Mouse (Mus musculus) MEL (cell line): ENCODE results near the gene Lrrc3c. TPM values are rescaled to one million over a fixed set of nuclear protein-coding genes. Genes with fewer than 3 reads are reported as not detected.

Source experiments
- DNase-seq: peaks from one replicate; pipeline ENCODE4 v3.0.0; 2011; ENCODE audit warnings: low read depth, low spot score
- H3K27ac ChIP-seq: 2 replicates; pipeline ENCODE4 v1.5.1; 2012; ENCODE audit warnings: low read depth, mild to moderate bottlenecking, control low read depth, low read length, moderate library complexity; ENCODE audit not compliant: control insufficient read depth
- H3K27me3 ChIP-seq, 2 experiments: fragments of 150-350 bp in 1 of 2; sonication (generic) in 1 of 2; 2 replicates each; pipeline ENCODE4 v1.6.1; 2012; ENCODE audit warnings: low read length in 2 of 2, mild to moderate bottlenecking in 2 of 2, improper control_type of control experiment in 1 of 2, moderate library complexity in 1 of 2; ENCODE audit not compliant: insufficient read depth in 2 of 2, control insufficient read depth in 1 of 2
- H3K36me3 ChIP-seq, 2 experiments: 2 replicates each; pipeline ENCODE4 v1.6.1; 2012 to 2014; ENCODE audit warnings: low read length in 2 of 2, improper control_type of control experiment in 1 of 2, inconsistent platforms in 1 of 2, mild to moderate bottlenecking in 1 of 2; ENCODE audit not compliant: insufficient read depth in 2 of 2, control insufficient read depth in 1 of 2
- H3K4me1 ChIP-seq, 2 experiments: fragments of 150-350 bp in 1 of 2; sonication (generic) in 1 of 2; 2 replicates each; pipeline ENCODE4 v1.6.1; 2012; ENCODE audit warnings: low read length in 2 of 2, improper control_type of control experiment in 1 of 2, mild to moderate bottlenecking in 1 of 2; ENCODE audit not compliant: insufficient read depth in 2 of 2, control insufficient read depth in 1 of 2
- H3K4me3 ChIP-seq, 2 experiments: fragments of 150-350 bp in 1 of 2; sonication (generic) in 1 of 2; 2 replicates each; pipeline ENCODE4 v1.5.1; 2012; ENCODE audit warnings: low read depth in 2 of 2, low read length in 2 of 2, mild to moderate bottlenecking in 2 of 2, moderate library complexity in 2 of 2, control low read depth in 1 of 2, improper control_type of control experiment in 1 of 2; ENCODE audit not compliant: control insufficient read depth in 1 of 2, insufficient read depth in 1 of 2
- H3K79me2 ChIP-seq: 2 replicates; pipeline ENCODE4 v1.6.1; 2012; ENCODE audit warnings: mild to moderate bottlenecking, low read length, moderate library complexity; ENCODE audit not compliant: control insufficient read depth, poor library complexity, insufficient read depth
- H3K9ac ChIP-seq: 2 replicates; pipeline ENCODE4 v1.6.1; 2012; ENCODE audit warnings: low read depth, mild to moderate bottlenecking, control low read depth, low read length, moderate library complexity; ENCODE audit not compliant: control insufficient read depth, poor library complexity, severe bottlenecking
- H3K9me3 ChIP-seq: fragments of 150-350 bp; sonication (generic); replicated peaks from 2 replicates; pipeline ENCODE4 v1.6.1; 2012; ENCODE audit warnings: mild to moderate bottlenecking, low read length, improper control_type of control experiment, moderate library complexity; ENCODE audit not compliant: insufficient read depth
- CHD1 ChIP-seq: IDR thresholded peaks from 2 replicates; pipeline ENCODE4 v1.6.1; 2012; ENCODE audit warnings: low read depth, mild to moderate bottlenecking, inconsistent platforms, low read length, improper control_type of control experiment
- CHD2 ChIP-seq: IDR thresholded peaks from 2 replicates; pipeline ENCODE4 v1.6.1; 2011; ENCODE audit warnings: low read length, improper control_type of control experiment
- CTCF ChIP-seq, 3 experiments: IDR thresholded peaks in 2 of 3; conservative IDR thresholded peaks in 1 of 3; 2 replicates each; pipeline ENCODE4 v1.5.1; 2011 to 2012; ENCODE audit warnings: low read length in 3 of 3, low read depth in 2 of 3, mild to moderate bottlenecking in 2 of 3, improper control_type of control experiment in 1 of 3, inconsistent platforms in 1 of 3, mixed read lengths in 1 of 3, moderate library complexity in 1 of 3; ENCODE audit not compliant: control insufficient read depth in 1 of 3, insufficient read depth in 1 of 3, poor library complexity in 1 of 3, severe bottlenecking in 1 of 3
- ELF1 ChIP-seq: IDR thresholded peaks from 2 replicates; pipeline ENCODE4 v1.6.1; 2014; ENCODE audit warnings: low read depth, mild to moderate bottlenecking, inconsistent platforms, low read length, improper control_type of control experiment, moderate library complexity
- EP300 ChIP-seq, 2 experiments: IDR thresholded peaks; 2 replicates each; pipeline ENCODE4 v1.6.1; 2011; ENCODE audit warnings: improper control_type of control experiment in 2 of 2, low read length in 2 of 2, low read depth in 1 of 2, mild to moderate bottlenecking in 1 of 2
- ETS1 ChIP-seq: IDR thresholded peaks from 2 replicates; pipeline ENCODE4 v1.6.1; 2012; ENCODE audit warnings: low read depth, mild to moderate bottlenecking, inconsistent platforms, low read length, improper control_type of control experiment, moderate library complexity
- GATA1 ChIP-seq: IDR thresholded peaks from 2 replicates; pipeline ENCODE4 v1.6.1; 2011; ENCODE audit warnings: low read depth, low read length, improper control_type of control experiment
- JUND ChIP-seq: IDR thresholded peaks from 2 replicates; pipeline ENCODE4 v1.6.1; 2011; ENCODE audit warnings: low read depth, mild to moderate bottlenecking, improper control_type of control experiment, low read length
- KAT2A ChIP-seq: conservative IDR thresholded peaks from 2 replicates; pipeline ENCODE4 v1.6.1; 2012; ENCODE audit warnings: low read depth, low read length, improper control_type of control experiment, inconsistent platforms
- MAFK ChIP-seq: IDR thresholded peaks from 2 replicates; pipeline ENCODE4 v1.6.1; 2011; ENCODE audit warnings: low read depth, mild to moderate bottlenecking, low read length, improper control_type of control experiment, borderline replicate concordance
- MAX ChIP-seq: IDR thresholded peaks from 2 replicates; pipeline ENCODE4 v1.6.1; 2011; ENCODE audit warnings: low read length, improper control_type of control experiment
- MAZ ChIP-seq: IDR thresholded peaks from 2 replicates; pipeline ENCODE4 v1.6.1; 2012; ENCODE audit warnings: low read depth, mild to moderate bottlenecking, inconsistent platforms, low read length, improper control_type of control experiment
- MEF2A ChIP-seq: IDR thresholded peaks from 2 replicates; pipeline ENCODE4 v1.6.1; 2014; ENCODE audit warnings: low read depth, mild to moderate bottlenecking, inconsistent platforms, low read length, improper control_type of control experiment; ENCODE audit not compliant: poor library complexity, insufficient replicate concordance, severe bottlenecking; ENCODE audit errors: extremely low read depth
- MXI1 ChIP-seq: IDR thresholded peaks from 2 replicates; pipeline ENCODE4 v1.6.1; 2011; ENCODE audit warnings: mild to moderate bottlenecking, low read depth, low read length, improper control_type of control experiment
- MYB ChIP-seq: IDR thresholded peaks from 2 replicates; pipeline ENCODE4 v1.6.1; 2011; ENCODE audit warnings: mild to moderate bottlenecking, low read depth, low read length, improper control_type of control experiment
- NELFE ChIP-seq: IDR thresholded peaks from 2 replicates; pipeline ENCODE4 v1.6.1; 2011; ENCODE audit warnings: low read depth, low read length, improper control_type of control experiment
- NRF1 ChIP-seq: IDR thresholded peaks from 2 replicates; pipeline ENCODE4 v1.6.1; 2014; ENCODE audit warnings: low read depth, mild to moderate bottlenecking, inconsistent platforms, low read length, improper control_type of control experiment, moderate library complexity; ENCODE audit not compliant: poor library complexity, insufficient read depth, severe bottlenecking
- POLR2A ChIP-seq, 2 experiments: IDR thresholded peaks; 2 replicates each; pipeline ENCODE4 v1.6.1; 2011 to 2012; ENCODE audit warnings: low read length in 2 of 2, mild to moderate bottlenecking in 2 of 2, control low read depth in 1 of 2, improper control_type of control experiment in 1 of 2, low read depth in 1 of 2, moderate library complexity in 1 of 2; ENCODE audit not compliant: control insufficient read depth in 1 of 2, insufficient read depth in 1 of 2, poor library complexity in 1 of 2
- POLR2AphosphoS2 ChIP-seq: IDR thresholded peaks from 2 replicates; pipeline ENCODE4 v1.6.1; 2011; ENCODE audit warnings: low read length, improper control_type of control experiment
- RAD21 ChIP-seq: IDR thresholded peaks from 2 replicates; pipeline ENCODE4 v1.6.1; 2011; ENCODE audit warnings: mild to moderate bottlenecking, low read depth, low read length, improper control_type of control experiment
- RCOR1 ChIP-seq: IDR thresholded peaks from 2 replicates; pipeline ENCODE4 v1.6.1; 2012; ENCODE audit warnings: low read depth, mild to moderate bottlenecking, inconsistent platforms, low read length, improper control_type of control experiment
- SIN3A ChIP-seq: IDR thresholded peaks from 2 replicates; pipeline ENCODE4 v1.6.1; 2012; ENCODE audit warnings: low read length, improper control_type of control experiment, inconsistent platforms
- TBP ChIP-seq: IDR thresholded peaks from 2 replicates; pipeline ENCODE4 v1.8.0; 2011; ENCODE audit warnings: low read depth, low read length, improper control_type of control experiment
- TCF12 ChIP-seq: IDR thresholded peaks from 2 replicates; pipeline ENCODE4 v1.6.1; 2014; ENCODE audit warnings: low read depth, mild to moderate bottlenecking, inconsistent platforms, low read length, improper control_type of control experiment, moderate library complexity
- USF1 ChIP-seq: IDR thresholded peaks from 2 replicates; pipeline ENCODE4 v1.6.1; 2014; ENCODE audit warnings: low read depth, mild to moderate bottlenecking, inconsistent platforms, low read length, improper control_type of control experiment, moderate library complexity
- ZC3H11A ChIP-seq: IDR thresholded peaks from 2 replicates; pipeline ENCODE4 v1.6.1; 2012; ENCODE audit warnings: low read depth, mild to moderate bottlenecking, inconsistent platforms, low read length, improper control_type of control experiment
- ZMIZ1 ChIP-seq: IDR thresholded peaks from 2 replicates; pipeline ENCODE4 v1.6.1; 2012; ENCODE audit warnings: low read depth, mild to moderate bottlenecking, inconsistent platforms, low read length, improper control_type of control experiment, moderate library complexity
- polyA plus RNA-seq, 2 experiments: library from polyadenylated mRNA; stranded (reverse) in 1 of 2; unstranded in 1 of 2; fragments of >175 nt in 1 of 2; fragments of >200 nt in 1 of 2; gene quantifications; 2 replicates each; pipeline versions ENCODE4 v1.2.1 to v1.2.4; 2012; ENCODE audit warnings: low replicate concordance in 2 of 2, low read depth in 1 of 2; ENCODE audit not compliant: insufficient read length in 2 of 2, insufficient read depth in 1 of 2, missing spikeins in 1 of 2
- total RNA-seq: library from RNA; depleted of rRNA; stranded (reverse); fragments of 300-350 nt; gene quantifications from 2 replicates; pipeline ENCODE4 v1.2.3, GENCODE M21; 2012

Gene Lrrc3c
- total and polyA plus RNA-seq, 3 experiments, result not detected

DNA sequence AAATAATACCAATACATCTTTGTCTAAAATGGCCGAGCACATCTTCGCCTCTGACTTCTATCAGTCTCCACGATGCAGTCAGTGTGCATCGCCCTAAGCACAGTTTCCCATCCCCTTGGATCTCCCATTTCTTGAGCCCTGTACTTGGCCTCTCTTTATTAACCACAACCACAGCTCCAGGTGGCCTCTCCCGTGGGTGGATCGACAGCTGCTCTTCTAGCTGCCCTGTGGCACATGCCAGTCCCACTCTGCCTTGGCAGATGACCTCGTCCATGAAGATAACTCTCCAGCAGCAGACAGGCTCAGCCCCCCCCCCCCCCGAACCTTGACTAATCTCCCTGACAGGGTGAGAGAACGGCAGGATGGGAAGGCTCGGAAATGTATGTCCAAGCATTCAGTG lies 2.6 kb upstream of the Lrrc3c start:
- TF ChIP-seq JUND (no peak), POLR2AphosphoS2 (no peak)
- TF ChIP-seq, all 39 proteins: peak for 0
- H3K27me3 ChIP-seq, result peaks cover 12 to 14% of the 10 kb centered on the region in 2 experiments
- H3K4me3 ChIP-seq, result no peak overlapping the region

DNA sequence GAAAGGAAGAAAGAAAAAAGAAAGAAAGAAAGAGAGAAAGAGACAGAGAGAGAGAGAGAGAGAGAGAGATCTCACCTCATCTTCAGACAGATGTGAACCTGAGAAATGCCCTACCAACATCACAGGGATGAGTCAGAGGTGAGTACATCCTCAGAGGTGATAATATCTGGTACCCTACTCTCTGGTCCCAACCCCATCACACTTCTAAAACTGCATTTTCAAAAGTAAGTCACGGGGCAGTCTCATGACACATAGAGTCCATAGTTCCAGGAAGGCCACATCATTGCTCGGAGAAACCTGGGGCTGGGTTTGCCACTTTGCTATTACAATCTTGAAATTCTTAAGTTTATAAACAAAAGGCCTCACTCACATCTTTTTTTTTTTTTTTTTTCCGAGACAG lies 2.1 kb upstream of the Lrrc3c start:
- Histone ChIP-seq H3K9me3 (no peaks in the 10 kb centered on the region), H3K36me3 (no peaks in the 10 kb centered on the region), H3K79me2 (no peaks in the 10 kb centered on the region), H3K27me3 (peaks cover 13 to 16% of the 10 kb centered on the region in 2 experiments), H3K4me1 (no peaks in the 10 kb centered on the region), H3K4me3 (no peak overlapping the region), H3K9ac (no peak overlapping the region), H3K27ac (no peak overlapping the region)
- TF ChIP-seq ELF1 (no peak), CHD1 (no peak), RCOR1 (no peak), EP300 (IDR thresholded peaks at IDR 0.05; ENCODE audit: low read depth in 1 of 2, low read length in 2 of 2) (no peak), RAD21 (no peak), CTCF (IDR thresholded peaks at IDR 0.05 in 2 of 3, conservative IDR thresholded peaks at IDR 0.05 in 1 of 3; ENCODE audit: control insufficient read depth in 1 of 3, insufficient read depth in 1 of 3, low read depth in 2 of 3, low read length in 3 of 3, poor library complexity in 1 of 3, severe bottlenecking in 1 of 3) (no peak)
- no peak for DNase-seq

More for the DNA sequence above, 2.6 kb upstream of the Lrrc3c start:
- Histone ChIP-seq H3K4me1 (no peaks in the 10 kb centered on the region; a peak in 1 of 4 replicates), H3K27ac (no peak overlapping the region), H3K79me2 (no peaks in the 10 kb centered on the region), H3K36me3 (no peaks in the 10 kb centered on the region), H3K9me3 (no peaks in the 10 kb centered on the region), H3K9ac (no peak overlapping the region)
- no peak for DNase-seq

DNA sequence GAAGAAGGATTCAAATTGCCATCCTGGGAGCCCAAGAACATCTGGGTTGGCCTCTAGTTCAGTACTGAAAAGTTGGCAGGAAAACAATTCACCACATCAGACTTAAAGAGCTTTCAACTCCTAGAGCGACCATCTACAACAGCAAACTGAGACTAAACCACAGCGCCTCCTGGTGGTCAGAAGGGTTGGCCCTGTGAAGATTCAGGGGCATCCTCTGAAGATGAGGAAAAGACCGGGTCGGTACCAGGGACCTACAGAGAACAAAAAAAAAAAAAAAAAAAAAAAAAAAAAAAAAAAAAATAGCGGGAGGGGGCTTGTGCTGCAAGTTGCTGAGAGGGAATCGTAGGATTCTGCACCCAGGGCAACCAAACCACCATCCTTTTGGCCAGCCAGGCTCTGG lies 728 bp upstream of the Lrrc3c start:
- DNase-seq, result peak; percentile 90
- H3K79me2 ChIP-seq, result no peaks in the 10 kb centered on the region
- H3K4me3 ChIP-seq, result no peak overlapping the region
- H3K27ac ChIP-seq, result no peak overlapping the region
- 0 out of 4 replicates have a peak, but pooled peaks cover 0 to 1% of the 10 kb centered on the region in 2 experiments for H3K36me3 ChIP-seq
- H3K27me3 ChIP-seq, result peaks cover 16 to 21% of the 10 kb centered on the region in 2 experiments
- H3K4me1 ChIP-seq, result peaks cover 1 to 3% of the 10 kb centered on the region in 2 experiments; a peak in 2 of 4 replicates
- H3K9ac ChIP-seq, result no peak overlapping the region
- H3K9me3 ChIP-seq, result no peaks in the 10 kb centered on the region
- TF ChIP-seq MEF2A (no peak), ZC3H11A (peak; percentile 99), ZMIZ1 (no peak), KAT2A (no peak), CHD2 (no peak), RAD21 (peak; percentile 87), TBP (no peak), TCF12 (no peak), ETS1 (no peak), NRF1 (no peak), RCOR1 (no peak), MAX (no peak), CHD1 (no peak), MXI1 (peak; percentile 50; the same call in 1 of the 2 replicates), MYB (no peak), POLR2A (IDR thresholded peaks at IDR 0.05; ENCODE audit: control insufficient read depth in 1 of 2, insufficient read depth in 1 of 2, low read depth in 1 of 2, low read length in 2 of 2, poor library complexity in 1 of 2) (no peak), ELF1 (no peak), USF1 (no peak), NELFE (no peak), EP300 (IDR thresholded peaks at IDR 0.05; ENCODE audit: low read depth in 1 of 2, low read length in 2 of 2) (no peak), SIN3A (peak; percentile 65), GATA1 (no peak), MAFK (no peak), MAZ (0 out of 2 replicates have a peak, but pooled peaks have one; percentile 26)
